Mouse (Mus musculus): ENCODE results near the gene Sec16a. TPM values are rescaled to one million over a fixed set of nuclear protein-coding genes. Genes with fewer than 3 reads are reported as not detected.
"Not testable (repeated sequence)": the region's sequence is repeated elsewhere in the genome, so short reads cannot be mapped to it uniquely, and the experiment has no call there.

Gene Sec16a
- polyA plus RNA-seq, 1 experiment from 2014 or later = 19.4 TPM

GRCm38 (mm10) chr2:26388682-26389153 is 56.3 kb downstream of the Sec16a start:
- peak; percentile 14; the same call in 1 of the 2 replicates for ATAC-seq (ENCODE audit: insufficient number of reproducible peaks, insufficient read depth, low FRiP score, low read depth)
- peak overlapping the region; percentile 94 to 97 for H3K4me3 ChIP-seq (ENCODE audit: control insufficient read depth in 1 of 2, insufficient read depth in 1 of 2, low read depth in 1 of 2, low read length in 2 of 2)
- H3K9me3 ChIP-seq (ENCODE audit: control insufficient read depth, low read length) = no peaks in the 10 kb centered on the region
- H3K27ac ChIP-seq (replicated peaks in 1 of 2; ENCODE audit: control insufficient read depth in 1 of 2, insufficient read depth in 1 of 2, low read depth in 2 of 2, low read length in 2 of 2) = peak overlapping the region in 1 of 2 experiments; percentile 70; a peak in 2 of 4 replicates
- WGBS = under 1% methylated on average over 35 of the region's 45 CpGs
- peaks cover 5 to 15% of the 10 kb centered on the region in 2 experiments for H3K4me1 ChIP-seq (ENCODE audit: control insufficient read depth in 2 of 2, insufficient read depth in 2 of 2, low read length in 2 of 2)
- peak overlapping the region; percentile 96 for H3K9ac ChIP-seq (ENCODE audit: low read length)
- no peaks in the 10 kb centered on the region for H3K27me3 ChIP-seq (ENCODE audit: control insufficient read depth, insufficient read depth, low read length)
- peaks cover 75% of the 10 kb centered on the region for H3K36me3 ChIP-seq (ENCODE audit: control insufficient read depth, insufficient read depth, low read length)
- peak overlapping the region; percentile 90 for H3K4me2 ChIP-seq (ENCODE audit: low read length)

GRCm38 (mm10) chr2:26387713-26388112 is 57.3 kb downstream of the Sec16a start:
- peak overlapping the region; percentile 96 for H3K9ac ChIP-seq (ENCODE audit: low read length)
- H3K4me1 ChIP-seq (ENCODE audit: control insufficient read depth in 2 of 2, insufficient read depth in 2 of 2, low read length in 2 of 2) = peaks cover 5 to 15% of the 10 kb centered on the region in 2 experiments
- WGBS = 80% methylated on average over 3 of the region's 3 CpGs
- no peaks in the 10 kb centered on the region for H3K27me3 ChIP-seq (ENCODE audit: control insufficient read depth, insufficient read depth, low read length)
- no peak for ATAC-seq (ENCODE audit: insufficient number of reproducible peaks, insufficient read depth, low FRiP score, low read depth)
- peaks cover 75% of the 10 kb centered on the region for H3K36me3 ChIP-seq (ENCODE audit: control insufficient read depth, insufficient read depth, low read length)
- H3K4me3 ChIP-seq (ENCODE audit: control insufficient read depth in 1 of 2, insufficient read depth in 1 of 2, low read depth in 1 of 2, low read length in 2 of 2) = no peak overlapping the region
- no peaks in the 10 kb centered on the region for H3K9me3 ChIP-seq (ENCODE audit: control insufficient read depth, low read length)
- H3K4me2 ChIP-seq (ENCODE audit: low read length) = peak overlapping the region; percentile 90
- no peak overlapping the region for H3K27ac ChIP-seq (replicated peaks in 1 of 2; ENCODE audit: control insufficient read depth in 1 of 2, insufficient read depth in 1 of 2, low read depth in 2 of 2, low read length in 2 of 2)

- Histone ChIP-seq H3K9ac (ENCODE audit: low read length) (peak overlapping the region; percentile 82), H3K4me3 (ENCODE audit: control insufficient read depth in 1 of 2, insufficient read depth in 1 of 2, low read depth in 1 of 2, low read length in 2 of 2) (peak overlapping the region; percentile 61 to 80), H3K4me2 (ENCODE audit: low read length) (peak overlapping the region; percentile 89), H3K27ac (replicated peaks in 1 of 2; ENCODE audit: control insufficient read depth in 1 of 2, insufficient read depth in 1 of 2, low read depth in 2 of 2, low read length in 2 of 2) (peak overlapping the region in 1 of 2 experiments; percentile 44; a peak in 2 of 4 replicates), H3K36me3 (ENCODE audit: control insufficient read depth, insufficient read depth, low read length) (peaks cover 69% of the 10 kb centered on the region)
- H3K9me3 ChIP-seq (ENCODE audit: control insufficient read depth, low read length); H3K27me3 ChIP-seq (ENCODE audit: control insufficient read depth, insufficient read depth, low read length); ATAC-seq (ENCODE audit: insufficient number of reproducible peaks, insufficient read depth, low FRiP score, low read depth); H3K4me1 ChIP-seq (ENCODE audit: control insufficient read depth in 2 of 2, insufficient read depth in 2 of 2, low read length in 2 of 2): not testable (repeated sequence)
- 28% methylated on average over 6 of the region's 6 CpGs for WGBS
Observed at GRCm38 (mm10) chr2:26380871-26381270, 64.1 kb downstream of the Sec16a start.

- Histone ChIP-seq H3K9ac (ENCODE audit: low read length) (peak within 1 kb of the TSS; percentile 82), H3K4me2 (ENCODE audit: low read length) (peak within 1 kb of the TSS; percentile 89), H3K9me3 (ENCODE audit: control insufficient read depth, low read length) (no peaks in the 10 kb centered on the region), H3K4me1 (ENCODE audit: control insufficient read depth in 2 of 2, insufficient read depth in 2 of 2, low read length in 2 of 2) (peaks cover 0 to 5% of the 10 kb centered on the region in 2 experiments; a peak in 1 of 4 replicates), H3K27ac (replicated peaks in 1 of 2; ENCODE audit: control insufficient read depth in 1 of 2, insufficient read depth in 1 of 2, low read depth in 2 of 2, low read length in 2 of 2) (peak within 1 kb of the TSS; percentile 19 to 44; a peak in 2 of 4 replicates), H3K27me3 (ENCODE audit: control insufficient read depth, insufficient read depth, low read length) (no peaks in the 10 kb centered on the region), H3K4me3 (ENCODE audit: control insufficient read depth in 1 of 2, insufficient read depth in 1 of 2, low read depth in 1 of 2, low read length in 2 of 2) (peak within 1 kb of the TSS; percentile 61 to 80), H3K36me3 (ENCODE audit: control insufficient read depth, insufficient read depth, low read length) (peaks cover 69% of the 10 kb centered on the region)
- ATAC-seq (ENCODE audit: insufficient number of reproducible peaks, insufficient read depth, low FRiP score, low read depth) = peak; percentile 90
- under 1% methylated on average over 38 of the region's 38 CpGs for whole genome bisulfite sequencing
Observed at GRCm38 (mm10) chr2:26380131-26380771, 64.8 kb downstream of the Sec16a start, which contains the start of gene Snapc4. Gene Snapc4 (minus strand): TSS chr2:26380653.

- Histone ChIP-seq H3K4me1 (ENCODE audit: control insufficient read depth in 2 of 2, insufficient read depth in 2 of 2, low read length in 2 of 2) (no peaks in the 10 kb centered on the region), H3K36me3 (ENCODE audit: control insufficient read depth, insufficient read depth, low read length) (peaks cover 99% of the 10 kb centered on the region), H3K4me2 (ENCODE audit: low read length) (no peak overlapping the region), H3K27me3 (ENCODE audit: control insufficient read depth, insufficient read depth, low read length) (no peaks in the 10 kb centered on the region), H3K9ac (ENCODE audit: low read length) (no peak overlapping the region), H3K27ac (replicated peaks in 1 of 2; ENCODE audit: control insufficient read depth in 1 of 2, insufficient read depth in 1 of 2, low read depth in 2 of 2, low read length in 2 of 2) (no peak overlapping the region), H3K4me3 (ENCODE audit: control insufficient read depth in 1 of 2, insufficient read depth in 1 of 2, low read depth in 1 of 2, low read length in 2 of 2) (no peak overlapping the region), H3K9me3 (ENCODE audit: control insufficient read depth, low read length) (no peaks in the 10 kb centered on the region)
- no peak for ATAC-seq (ENCODE audit: insufficient number of reproducible peaks, insufficient read depth, low FRiP score, low read depth)
- WGBS = 93% methylated on average over 8 of the region's 8 CpGs
Observed at GRCm38 (mm10) chr2:26372396-26372795, 72.6 kb downstream of the Sec16a start.

- Histone ChIP-seq H3K27ac (replicated peaks in 1 of 2; ENCODE audit: control insufficient read depth in 1 of 2, insufficient read depth in 1 of 2, low read depth in 2 of 2, low read length in 2 of 2) (no peak overlapping the region), H3K36me3 (ENCODE audit: control insufficient read depth, insufficient read depth, low read length) (peaks cover 99% of the 10 kb centered on the region), H3K9me3 (ENCODE audit: control insufficient read depth, low read length) (no peaks in the 10 kb centered on the region), H3K27me3 (ENCODE audit: control insufficient read depth, insufficient read depth, low read length) (no peaks in the 10 kb centered on the region), H3K4me1 (ENCODE audit: control insufficient read depth in 2 of 2, insufficient read depth in 2 of 2, low read length in 2 of 2) (peaks cover 8 to 16% of the 10 kb centered on the region in 2 experiments), H3K4me3 (ENCODE audit: control insufficient read depth in 1 of 2, insufficient read depth in 1 of 2, low read depth in 1 of 2, low read length in 2 of 2) (no peak overlapping the region), H3K9ac (ENCODE audit: low read length) (no peak overlapping the region), H3K4me2 (ENCODE audit: low read length) (no peak overlapping the region)
- ATAC-seq (ENCODE audit: insufficient number of reproducible peaks, insufficient read depth, low FRiP score, low read depth) = no peak
- WGBS = 88% methylated on average over 1 of the region's 1 CpGs
Observed at GRCm38 (mm10) chr2:26368572-26368971, 76.4 kb downstream of the Sec16a start.

- no peak for ATAC-seq (ENCODE audit: insufficient number of reproducible peaks, insufficient read depth, low FRiP score, low read depth)
- peaks cover 97% of the 10 kb centered on the region for H3K36me3 ChIP-seq (ENCODE audit: control insufficient read depth, insufficient read depth, low read length)
- no peak overlapping the region for H3K4me3 ChIP-seq (ENCODE audit: control insufficient read depth in 1 of 2, insufficient read depth in 1 of 2, low read depth in 1 of 2, low read length in 2 of 2)
- no peak overlapping the region for H3K27ac ChIP-seq (replicated peaks in 1 of 2; ENCODE audit: control insufficient read depth in 1 of 2, insufficient read depth in 1 of 2, low read depth in 2 of 2, low read length in 2 of 2)
- no peaks in the 10 kb centered on the region for H3K9me3 ChIP-seq (ENCODE audit: control insufficient read depth, low read length)
- no peak overlapping the region for H3K4me2 ChIP-seq (ENCODE audit: low read length)
- peaks cover 8 to 16% of the 10 kb centered on the region in 2 experiments for H3K4me1 ChIP-seq (ENCODE audit: control insufficient read depth in 2 of 2, insufficient read depth in 2 of 2, low read length in 2 of 2)
- H3K27me3 ChIP-seq (ENCODE audit: control insufficient read depth, insufficient read depth, low read length) = no peaks in the 10 kb centered on the region
- 95% methylated on average over 6 of the region's 6 CpGs for WGBS
- H3K9ac ChIP-seq (ENCODE audit: low read length) = no peak overlapping the region
Observed at GRCm38 (mm10) chr2:26367911-26368310, 77.1 kb downstream of the Sec16a start.

Measured in heart, embryonic 14.5 days (tissue).